Mouse (Mus musculus) forebrain, embryonic 12.5 days (tissue): ENCODE data around the gene Tbc1d19. TPM values are rescaled to one million over a fixed set of nuclear protein-coding genes. Genes with fewer than 3 reads are reported as not detected.

Experiments used
- ATAC-seq: fragments of 200-750 bp; cut with Nextera tagmentation; 2 replicates; pipeline ENCODE4 v1.8.0; 2017; ENCODE audit warnings: moderate TSS enrichment; ENCODE audit not compliant: low FRiP score
- H3K27ac ChIP-seq: fragments of 300-500 bp; sonication (generic); 2 replicates; pipeline ENCODE4 v1.5.1; 2016; ENCODE audit warnings: mild to moderate bottlenecking
- H3K27me3 ChIP-seq: fragments of 300-500 bp; sonication (generic); 2 replicates; pipeline ENCODE4 v1.6.1; 2016; ENCODE audit warnings: mild to moderate bottlenecking
- H3K36me3 ChIP-seq: fragments of 300-500 bp; sonication (generic); replicated peaks from 2 replicates; pipeline ENCODE4 v1.6.1; 2016; ENCODE audit warnings: mild to moderate bottlenecking
- H3K4me1 ChIP-seq: fragments of 300-500 bp; sonication (generic); 2 replicates; pipeline ENCODE4 v1.6.1; 2016
- H3K4me2 ChIP-seq: fragments of 300-500 bp; sonication (generic); 2 replicates; pipeline ENCODE4 v1.6.1; 2016; ENCODE audit warnings: mild to moderate bottlenecking, moderate library complexity
- H3K4me3 ChIP-seq: fragments of 300-500 bp; sonication (generic); replicated peaks from 2 replicates; pipeline ENCODE4 v1.5.1; 2016; ENCODE audit warnings: mild to moderate bottlenecking
- H3K9ac ChIP-seq: fragments of 300-500 bp; sonication (generic); 2 replicates; pipeline ENCODE4 v1.6.1; 2016; ENCODE audit warnings: mild to moderate bottlenecking
- H3K9me3 ChIP-seq: fragments of 300-500 bp; sonication (generic); 2 replicates; pipeline ENCODE4 v1.6.1; 2016
- WGBS: fragments of 180-500 bp; shearing (Covaris S2); methylation state at CpG from one replicate; pipeline ENCODE4 v1.1.7; 2016; 5-methylcytosine and 5-hydroxymethylcytosine counted together
- polyA plus RNA-seq: library from polyadenylated mRNA; unstranded; fragments of >200 nt; fragmentation: Nextera tagmentation; extraction: Ambion mirVana; gene quantifications from 2 replicates; pipeline ENCODE4 v1.2.1, GENCODE M21; 2016

The Tbc1d19 gene
- polyA plus RNA-seq, 1 experiment from 2014 or later, result 66.0 TPM

DNA sequence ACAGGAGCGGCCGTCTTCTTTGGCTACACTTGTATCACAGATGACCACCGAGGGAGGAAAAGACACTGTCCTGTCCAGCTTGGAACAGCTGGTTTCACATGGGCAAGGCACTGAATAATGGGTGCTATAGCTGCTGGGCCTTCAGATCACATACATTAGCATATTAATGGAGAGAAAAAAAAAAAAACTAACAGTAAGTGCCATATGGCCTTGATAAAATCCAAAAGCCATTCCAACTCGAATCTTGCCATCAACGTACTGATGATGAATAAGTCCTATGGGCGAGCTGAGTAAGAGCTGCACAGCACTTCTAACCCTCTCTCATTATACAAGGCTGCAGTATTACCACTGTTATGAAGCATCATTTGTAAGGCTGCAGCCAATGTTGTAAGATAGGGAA lies 45.2 kb downstream of the Tbc1d19 start:
- peak; percentile 81 for ATAC-seq
- H3K4me2 ChIP-seq, result no peak overlapping the region
- no peak overlapping the region for H3K9ac ChIP-seq
- H3K4me1 ChIP-seq, result no peaks in the 10 kb centered on the region
- H3K36me3 ChIP-seq, result peaks cover 16% of the 10 kb centered on the region
- no peaks in the 10 kb centered on the region for H3K27me3 ChIP-seq
- 64% methylated on average over 6 of the region's 6 CpGs for WGBS
- peak overlapping the region; percentile 61; the same call in 1 of the 2 replicates for H3K27ac ChIP-seq
- H3K9me3 ChIP-seq, result no peaks in the 10 kb centered on the region
- H3K4me3 ChIP-seq, result no peak overlapping the region

DNA sequence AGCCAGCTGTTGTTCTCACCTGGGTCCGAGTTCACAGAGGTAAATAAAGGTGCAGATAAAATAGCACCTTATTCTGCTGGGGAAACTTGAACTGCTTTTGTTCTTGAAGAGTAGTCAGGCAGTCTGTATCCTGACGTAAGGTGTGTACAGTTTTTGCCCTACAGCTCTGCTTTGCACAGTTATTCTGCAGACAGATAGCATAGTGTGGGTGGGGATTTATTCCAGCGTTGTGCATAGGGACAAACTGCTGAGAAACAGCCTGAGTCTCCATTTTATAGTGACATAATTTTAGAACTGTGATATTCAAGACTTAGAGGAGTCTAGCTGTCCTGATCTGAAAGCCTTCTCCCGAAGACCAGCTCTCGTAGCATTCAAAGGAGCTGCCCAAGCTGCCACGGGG lies 46.6 kb downstream of the Tbc1d19 start:
- no peak overlapping the region for H3K27ac ChIP-seq
- ATAC-seq, result no peak
- WGBS, result 85% methylated on average over 6 of the region's 6 CpGs

DNA sequence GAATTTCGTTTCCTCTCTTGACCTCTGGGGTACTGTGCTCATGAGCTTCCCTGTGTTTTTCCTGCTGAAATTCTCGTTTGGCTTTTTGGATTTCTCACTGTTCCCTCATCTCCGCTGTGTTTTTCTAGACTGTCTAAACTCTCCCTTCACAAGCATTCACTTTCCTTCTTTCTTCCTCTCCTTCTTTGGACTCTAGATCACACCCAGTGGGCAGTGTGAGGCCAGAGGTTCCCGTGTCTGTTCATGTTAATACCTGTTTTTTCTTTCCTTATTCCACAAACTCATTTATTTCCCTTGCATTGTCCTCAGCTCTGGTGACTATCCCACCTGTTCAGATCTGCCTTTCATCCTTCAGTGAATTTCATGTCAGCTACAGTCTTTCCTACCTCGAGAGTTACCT lies 55.7 kb downstream of the Tbc1d19 start:
- Histone ChIP-seq H3K9ac (no peak overlapping the region), H3K27me3 (no peaks in the 10 kb centered on the region), H3K27ac (no peak overlapping the region), H3K4me1 (no peaks in the 10 kb centered on the region), H3K4me3 (no peak overlapping the region), H3K9me3 (no peaks in the 10 kb centered on the region), H3K4me2 (no peak overlapping the region), H3K36me3 (no peaks in the 10 kb centered on the region; the same call in 1 of the 2 replicates)
- WGBS, result 89% methylated on average over 5 of the region's 5 CpGs
- no peak for ATAC-seq

More for the DNA sequence above, 46.6 kb downstream of the Tbc1d19 start:
- H3K27me3 ChIP-seq, result no peaks in the 10 kb centered on the region
- H3K9ac ChIP-seq, result no peak overlapping the region
- no peaks in the 10 kb centered on the region for H3K9me3 ChIP-seq
- H3K4me2 ChIP-seq, result no peak overlapping the region
- H3K4me1 ChIP-seq, result no peaks in the 10 kb centered on the region
- H3K4me3 ChIP-seq, result no peak overlapping the region
- H3K36me3 ChIP-seq, result peaks cover 11% of the 10 kb centered on the region

DNA sequence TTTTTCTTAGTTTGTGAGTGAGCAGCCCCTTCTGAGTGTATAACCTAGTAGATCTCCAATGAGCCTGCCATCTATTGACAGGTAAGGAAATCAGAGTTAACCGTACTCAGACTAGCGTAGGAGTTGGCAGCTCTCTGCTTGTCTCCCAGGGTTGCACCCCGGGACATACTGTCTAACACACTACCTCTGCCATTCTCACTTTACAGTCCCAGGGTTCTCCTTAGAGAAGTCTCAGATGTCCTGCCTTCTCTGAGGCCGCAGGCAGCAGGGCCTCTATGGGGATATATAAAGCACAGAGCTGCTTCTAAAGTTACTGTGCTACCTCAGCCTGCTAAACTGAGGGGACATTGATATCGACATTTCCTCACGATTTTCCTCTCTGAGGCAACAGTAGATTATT lies 56.6 kb downstream of the Tbc1d19 start:
- no peak overlapping the region for H3K4me3 ChIP-seq
- 92% methylated on average over 6 of the region's 6 CpGs for WGBS
- H3K27ac ChIP-seq, result no peak overlapping the region
- no peak for ATAC-seq
- no peaks in the 10 kb centered on the region; the same call in 1 of the 2 replicates for H3K36me3 ChIP-seq
- H3K4me2 ChIP-seq, result no peak overlapping the region
- H3K9me3 ChIP-seq, result no peaks in the 10 kb centered on the region
- no peaks in the 10 kb centered on the region for H3K27me3 ChIP-seq
- no peaks in the 10 kb centered on the region for H3K4me1 ChIP-seq
- no peak overlapping the region for H3K9ac ChIP-seq

DNA sequence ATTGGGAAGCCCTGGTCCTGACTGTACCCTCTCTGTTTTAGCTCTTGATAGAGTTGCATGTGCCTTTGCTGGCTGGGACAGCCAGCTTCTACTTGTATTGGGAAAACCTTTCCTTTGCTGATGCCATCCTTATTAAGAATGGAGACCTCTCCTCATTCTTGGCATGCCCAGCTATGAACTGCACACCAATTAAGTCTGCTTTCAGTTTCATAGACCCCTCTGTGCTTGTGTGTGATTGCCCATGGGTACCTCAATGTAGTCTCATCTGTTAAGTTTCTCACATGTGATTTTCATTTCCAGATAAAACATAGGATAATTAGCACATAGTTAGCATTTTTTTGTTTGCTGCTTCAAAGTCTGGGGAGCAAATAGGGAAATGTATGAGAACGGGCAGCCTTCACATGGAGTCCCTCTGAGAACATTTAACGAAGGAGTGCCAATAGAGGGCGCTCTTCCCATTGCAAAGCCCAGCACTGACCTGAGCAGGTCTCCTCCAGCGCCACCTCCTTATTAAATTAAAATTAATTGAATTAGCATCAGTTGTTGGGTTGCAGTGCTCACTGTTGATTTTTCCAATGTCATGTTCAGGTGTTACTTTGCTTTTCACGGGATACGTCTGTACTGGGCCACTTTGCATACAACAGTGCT lies 62.4 kb downstream of the Tbc1d19 start:
- Histone ChIP-seq H3K27me3 (no peaks in the 10 kb centered on the region), H3K4me2 (no peak overlapping the region), H3K4me1 (no peaks in the 10 kb centered on the region), H3K27ac (no peak overlapping the region), H3K4me3 (no peak overlapping the region), H3K9me3 (no peaks in the 10 kb centered on the region), H3K36me3 (peaks cover 11% of the 10 kb centered on the region; the same call in 1 of the 2 replicates), H3K9ac (no peak overlapping the region)
- peak; percentile 86 for ATAC-seq
- WGBS, result 30% methylated on average over 6 of the region's 6 CpGs

DNA sequence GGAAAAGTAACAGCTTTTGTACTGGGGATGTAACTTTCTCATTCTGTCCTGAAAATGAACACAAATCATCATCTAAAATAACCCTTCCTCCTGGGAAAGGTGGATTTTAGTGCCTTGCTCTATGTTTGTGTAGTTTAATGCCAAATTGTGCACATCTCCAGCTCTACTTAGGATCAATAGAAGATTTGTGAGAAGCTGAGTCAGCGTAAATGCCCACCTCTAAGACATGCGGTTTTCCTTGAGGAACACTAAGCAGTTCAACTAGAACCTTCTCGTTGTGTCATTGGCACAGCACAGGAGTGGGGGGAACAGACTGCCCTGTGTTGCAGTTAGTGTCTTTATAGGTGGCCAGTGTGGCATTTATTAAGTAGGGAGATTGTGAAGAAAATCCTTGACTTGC lies 65.6 kb downstream of the Tbc1d19 start:
- H3K4me2 ChIP-seq, result no peak overlapping the region
- no peak for ATAC-seq
- no peak overlapping the region for H3K4me3 ChIP-seq
- H3K36me3 ChIP-seq, result peaks cover 14% of the 10 kb centered on the region; the same call in 1 of the 2 replicates
- H3K27ac ChIP-seq, result no peak overlapping the region
- no peak overlapping the region for H3K9ac ChIP-seq
- 93% methylated on average over 3 of the region's 3 CpGs for WGBS
- H3K9me3 ChIP-seq, result no peaks in the 10 kb centered on the region
- H3K27me3 ChIP-seq, result no peaks in the 10 kb centered on the region
- H3K4me1 ChIP-seq, result no peaks in the 10 kb centered on the region

DNA sequence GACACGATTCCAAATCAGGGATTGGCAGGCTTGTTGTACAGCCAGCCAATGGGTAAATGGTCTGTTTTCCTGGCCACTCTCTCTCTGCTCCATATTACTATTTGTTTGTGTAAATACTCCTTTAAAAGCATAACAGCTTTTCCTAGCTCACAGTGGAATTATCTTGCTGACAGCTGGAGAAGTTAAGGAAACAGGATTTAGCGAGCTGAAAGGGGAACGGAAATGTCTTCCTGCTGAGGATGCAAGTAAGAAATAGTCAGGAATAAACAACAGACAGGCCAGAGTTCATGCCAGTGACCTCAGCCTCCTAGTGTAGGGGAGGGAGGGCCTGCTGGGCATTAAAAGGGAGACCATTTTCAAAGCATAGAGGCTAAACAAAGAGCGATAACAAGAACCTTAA lies 71.3 kb downstream of the Tbc1d19 start:
- no peak overlapping the region for H3K4me2 ChIP-seq
- no peaks in the 10 kb centered on the region for H3K9me3 ChIP-seq
- H3K27me3 ChIP-seq, result no peaks in the 10 kb centered on the region
- no peak overlapping the region for H3K9ac ChIP-seq
- H3K27ac ChIP-seq, result no peak overlapping the region
- 54% methylated on average over 4 of the region's 4 CpGs for WGBS
- 0 out of 2 replicates have a peak, but pooled peaks cover 5% of the 10 kb centered on the region for H3K36me3 ChIP-seq
- no peak overlapping the region for H3K4me3 ChIP-seq
- H3K4me1 ChIP-seq, result peaks cover 6% of the 10 kb centered on the region; the same call in 1 of the 2 replicates
- ATAC-seq, result no peak

DNA sequence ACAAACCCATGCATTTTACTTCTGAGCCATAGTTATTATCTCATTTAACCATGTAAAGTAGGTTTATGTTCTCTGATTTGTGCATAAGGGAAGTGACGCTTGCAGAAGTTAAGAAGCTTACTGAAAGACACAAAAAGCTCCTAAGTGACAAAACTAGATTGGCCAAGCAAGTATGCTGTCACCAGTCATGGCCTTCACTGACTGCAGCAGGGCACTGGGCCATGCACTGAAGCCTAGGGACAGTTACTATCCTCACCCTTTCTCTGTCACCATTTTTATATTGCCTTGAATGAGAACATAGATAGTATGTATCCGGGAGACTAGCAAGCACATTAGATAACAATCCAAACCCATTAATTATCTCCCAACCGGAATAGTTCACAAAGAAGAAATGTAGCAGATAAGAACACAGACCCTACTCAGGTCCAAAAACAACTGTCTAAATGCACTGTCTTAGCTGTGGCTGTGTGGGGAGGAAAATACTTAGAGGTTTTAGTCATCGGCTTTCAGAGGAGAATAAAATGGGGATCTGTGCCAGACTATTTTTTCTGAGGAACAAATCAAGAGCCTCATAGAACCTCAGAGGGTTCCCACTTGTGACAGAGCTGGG lies 72.1 kb downstream of the Tbc1d19 start:
- no peak overlapping the region for H3K9ac ChIP-seq
- 86% methylated on average over 4 of the region's 4 CpGs for WGBS
- no peak for ATAC-seq
- 0 out of 2 replicates have a peak overlapping the region, but pooled peaks have one; percentile 13 for H3K27ac ChIP-seq
- H3K4me1 ChIP-seq, result peaks cover 6% of the 10 kb centered on the region; the same call in 1 of the 2 replicates
- H3K9me3 ChIP-seq, result no peaks in the 10 kb centered on the region
- no peaks in the 10 kb centered on the region for H3K27me3 ChIP-seq
- H3K4me2 ChIP-seq, result no peak overlapping the region
- H3K4me3 ChIP-seq, result no peak overlapping the region
- H3K36me3 ChIP-seq, result 0 out of 2 replicates have a peak, but pooled peaks cover 3% of the 10 kb centered on the region

DNA sequence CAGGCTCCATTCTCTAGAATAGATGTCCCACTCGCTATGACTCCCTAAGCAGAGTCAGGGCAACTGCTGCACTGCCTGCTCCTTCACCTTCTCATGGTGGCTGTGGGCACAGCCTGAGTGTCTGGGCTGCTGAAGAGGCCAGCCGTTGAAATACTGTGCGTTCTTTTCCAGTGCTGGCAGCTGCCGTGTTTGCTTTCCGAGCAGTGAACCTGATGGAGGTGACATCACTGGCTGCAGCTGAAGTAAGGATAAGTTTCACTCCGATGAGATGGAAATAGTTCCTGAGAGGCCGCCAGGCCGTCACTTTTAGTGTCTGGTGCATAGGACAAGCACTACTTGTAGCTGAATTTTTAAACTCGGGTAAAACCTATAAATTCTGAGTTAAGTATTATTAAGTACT lies 92.0 kb downstream of the Tbc1d19 start:
- Histone ChIP-seq H3K27me3 (no peaks in the 10 kb centered on the region), H3K4me3 (no peak overlapping the region), H3K9me3 (no peaks in the 10 kb centered on the region), H3K27ac (no peak overlapping the region), H3K9ac (no peak overlapping the region), H3K4me1 (no peaks in the 10 kb centered on the region), H3K36me3 (peaks cover 33% of the 10 kb centered on the region), H3K4me2 (no peak overlapping the region)
- ATAC-seq, result no peak
- 88% methylated on average over 9 of the region's 9 CpGs for WGBS

DNA sequence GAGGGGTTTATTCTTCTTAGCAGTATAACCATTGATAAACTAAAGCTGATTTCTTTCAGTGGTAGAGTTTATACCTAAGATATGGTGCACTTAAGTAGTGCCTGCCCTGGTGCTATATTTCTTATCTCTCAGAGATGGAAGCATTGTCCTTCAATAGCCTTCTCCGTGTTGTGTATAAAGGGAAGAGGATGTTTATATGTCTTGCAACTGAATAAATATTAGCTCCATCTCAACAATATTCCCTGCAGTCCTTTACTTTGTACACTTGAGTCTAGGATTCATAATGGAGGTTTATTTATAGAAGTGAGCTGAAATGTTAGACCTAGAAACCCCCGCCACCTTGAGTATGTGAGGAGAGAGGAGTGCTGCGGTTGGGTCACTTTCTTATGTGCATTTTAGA lies 93.4 kb downstream of the Tbc1d19 start:
- H3K4me1 ChIP-seq, result no peaks in the 10 kb centered on the region
- no peak overlapping the region for H3K9ac ChIP-seq
- ATAC-seq, result no peak
- no peaks in the 10 kb centered on the region for H3K27me3 ChIP-seq
- H3K4me2 ChIP-seq, result no peak overlapping the region
- H3K27ac ChIP-seq, result no peak overlapping the region
- H3K9me3 ChIP-seq, result no peaks in the 10 kb centered on the region
- peaks cover 25% of the 10 kb centered on the region for H3K36me3 ChIP-seq
- 90% methylated on average over 3 of the region's 3 CpGs for WGBS
- no peak overlapping the region for H3K4me3 ChIP-seq

DNA sequence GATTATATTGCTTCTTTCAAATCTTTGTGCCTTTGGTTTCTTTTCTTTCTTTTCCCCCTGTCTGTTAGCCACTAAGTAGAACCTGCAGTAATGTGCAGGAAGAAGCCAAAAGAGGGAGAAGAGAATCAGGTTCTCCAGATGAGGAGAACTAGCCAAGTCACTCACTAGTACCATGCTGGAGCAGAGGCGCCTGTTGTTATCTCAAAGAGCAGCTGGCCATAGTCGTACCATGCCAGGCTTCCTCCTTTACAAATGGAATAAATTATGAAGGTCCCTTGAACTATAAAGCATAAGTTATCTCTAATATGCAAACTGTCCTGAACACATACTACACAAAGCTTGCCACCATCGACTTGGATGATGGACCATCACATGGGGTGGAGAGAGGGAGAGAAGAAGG lies 99.8 kb downstream of the Tbc1d19 start:
- Histone ChIP-seq H3K27ac (no peak overlapping the region), H3K4me1 (no peaks in the 10 kb centered on the region), H3K9me3 (0 out of 2 replicates have a peak, but pooled peaks cover 4% of the 10 kb centered on the region), H3K27me3 (no peaks in the 10 kb centered on the region), H3K9ac (no peak overlapping the region), H3K36me3 (peaks cover 3% of the 10 kb centered on the region; the same call in 1 of the 2 replicates), H3K4me2 (no peak overlapping the region), H3K4me3 (no peak overlapping the region)
- 92% methylated on average over 3 of the region's 3 CpGs for WGBS
- ATAC-seq, result no peak

DNA sequence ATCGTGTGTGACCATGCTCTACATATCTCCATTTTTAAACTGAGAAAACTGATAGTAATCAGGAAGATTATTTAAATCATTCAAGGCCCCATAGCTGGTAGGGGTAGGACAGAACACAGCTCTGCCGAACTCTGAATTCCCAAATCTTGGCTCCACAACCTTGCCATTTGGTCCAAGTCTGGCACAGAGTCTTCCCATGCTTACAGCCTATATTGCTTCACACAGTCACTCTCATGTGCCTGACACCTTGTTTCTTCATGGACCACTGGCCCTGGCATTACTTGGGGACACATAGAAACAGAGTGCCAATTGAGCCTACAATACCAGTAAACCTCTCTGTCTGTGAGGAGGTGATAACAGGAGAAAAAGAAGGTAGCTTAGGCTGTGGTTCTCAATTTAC lies 111.0 kb downstream of the Tbc1d19 start:
- Histone ChIP-seq H3K9me3 (no peaks in the 10 kb centered on the region), H3K27ac (no peak overlapping the region), H3K4me2 (no peak overlapping the region), H3K4me3 (no peak overlapping the region), H3K36me3 (no peaks in the 10 kb centered on the region), H3K4me1 (0 out of 2 replicates have a peak, but pooled peaks cover 4% of the 10 kb centered on the region), H3K27me3 (0 out of 2 replicates have a peak, but pooled peaks cover 3% of the 10 kb centered on the region), H3K9ac (no peak overlapping the region)
- WGBS, result 92% methylated on average over 2 of the region's 2 CpGs
- no peak for ATAC-seq
